Mouse (Mus musculus) 3T3-L1 (cell line): ENCODE data around the gene Nr1h3.

ENCODE experiments used
- DNase-seq: peaks from one replicate; pipeline ENCODE4 v3.0.0-alpha.2; 2015; ENCODE audit warnings: low read depth, low spot score

Nr1h3 gene

GRCm38 (mm10) chr2:91139764-91140163 is 62.9 kb downstream of the Nr1h3 start:
- no peak for DNase-seq

- DNase-seq, result no peak
Measured at GRCm38 (mm10) chr2:91139311-91139710, 63.3 kb downstream of the Nr1h3 start.

GRCm38 (mm10) chr2:91137481-91137880 is 65.2 kb downstream of the Nr1h3 start:
- DNase-seq, result no peak

- DNase-seq, result no peak
Measured at GRCm38 (mm10) chr2:91136513-91137412, 65.9 kb downstream of the Nr1h3 start.
